Mouse (Mus musculus) heart, embryonic 11.5 days (tissue): ENCODE data around the gene Ddx23. TPM values are rescaled to one million over a fixed set of nuclear protein-coding genes. Genes with fewer than 3 reads are reported as not detected.

Experiments used
- ATAC-seq: fragments of 200-750 bp; cut with Nextera tagmentation; replicated peaks from 2 replicates; pipeline ENCODE4 v1.8.0; 2017; ENCODE audit warnings: moderate library complexity; ENCODE audit not compliant: insufficient number of reproducible peaks, low FRiP score, low TSS enrichment
- H3K27ac ChIP-seq: fragments of 300-500 bp; sonication (generic); 2 replicates; pipeline ENCODE4 v1.5.1; 2014; ENCODE audit warnings: mild to moderate bottlenecking, low read depth, low read length
- H3K27me3 ChIP-seq: fragments of 300-500 bp; sonication (generic); 2 replicates; pipeline ENCODE4 v1.6.1; 2014; ENCODE audit warnings: mild to moderate bottlenecking, low read length, mixed read lengths; ENCODE audit not compliant: control insufficient read depth, insufficient read depth
- H3K36me3 ChIP-seq: fragments of 300-500 bp; sonication (generic); 2 replicates; pipeline ENCODE4 v1.6.1; 2014; ENCODE audit warnings: mild to moderate bottlenecking, low read length, moderate library complexity, mixed read lengths; ENCODE audit not compliant: control insufficient read depth, insufficient read depth
- H3K4me1 ChIP-seq: fragments of 300-500 bp; sonication (generic); 2 replicates; pipeline ENCODE4 v1.6.1; 2014; ENCODE audit warnings: low read length; ENCODE audit not compliant: control insufficient read depth, insufficient read depth
- H3K4me2 ChIP-seq: fragments of 300-500 bp; sonication (generic); 2 replicates; pipeline ENCODE4 v1.6.1; 2014; ENCODE audit warnings: mild to moderate bottlenecking, moderate library complexity
- H3K4me3 ChIP-seq: fragments of 300-500 bp; sonication (generic); 2 replicates; pipeline ENCODE4 v1.5.1; 2014; ENCODE audit warnings: low read depth, low read length
- H3K9ac ChIP-seq: fragments of 300-500 bp; sonication (generic); 2 replicates; pipeline ENCODE4 v1.6.1; 2014; ENCODE audit warnings: mild to moderate bottlenecking, low read depth, low read length, moderate library complexity
- H3K9me3 ChIP-seq: fragments of 300-500 bp; sonication (generic); replicated peaks from 2 replicates; pipeline ENCODE4 v1.6.1; 2016; ENCODE audit warnings: low read length; ENCODE audit not compliant: control insufficient read depth
- WGBS: fragments of 180-500 bp; shearing (Covaris S2); extraction: QIAGEN DNeasy Blood & Tissue Kit; methylation state at CpG from one replicate; pipeline ENCODE4 v1.1.7; 2014; ENCODE audit not compliant: insufficient replicate concordance; 5-methylcytosine and 5-hydroxymethylcytosine counted together
- polyA plus RNA-seq: library from polyadenylated mRNA; unstranded; fragments of >200 nt; fragmentation: Nextera tagmentation; extraction: Ambion mirVana; gene quantifications from 2 replicates; pipeline ENCODE4 v1.2.1, GENCODE M21; 2014

Gene Ddx23
- polyA plus RNA-seq, 1 experiment from 2014 or later: 19.6 TPM

DNA sequence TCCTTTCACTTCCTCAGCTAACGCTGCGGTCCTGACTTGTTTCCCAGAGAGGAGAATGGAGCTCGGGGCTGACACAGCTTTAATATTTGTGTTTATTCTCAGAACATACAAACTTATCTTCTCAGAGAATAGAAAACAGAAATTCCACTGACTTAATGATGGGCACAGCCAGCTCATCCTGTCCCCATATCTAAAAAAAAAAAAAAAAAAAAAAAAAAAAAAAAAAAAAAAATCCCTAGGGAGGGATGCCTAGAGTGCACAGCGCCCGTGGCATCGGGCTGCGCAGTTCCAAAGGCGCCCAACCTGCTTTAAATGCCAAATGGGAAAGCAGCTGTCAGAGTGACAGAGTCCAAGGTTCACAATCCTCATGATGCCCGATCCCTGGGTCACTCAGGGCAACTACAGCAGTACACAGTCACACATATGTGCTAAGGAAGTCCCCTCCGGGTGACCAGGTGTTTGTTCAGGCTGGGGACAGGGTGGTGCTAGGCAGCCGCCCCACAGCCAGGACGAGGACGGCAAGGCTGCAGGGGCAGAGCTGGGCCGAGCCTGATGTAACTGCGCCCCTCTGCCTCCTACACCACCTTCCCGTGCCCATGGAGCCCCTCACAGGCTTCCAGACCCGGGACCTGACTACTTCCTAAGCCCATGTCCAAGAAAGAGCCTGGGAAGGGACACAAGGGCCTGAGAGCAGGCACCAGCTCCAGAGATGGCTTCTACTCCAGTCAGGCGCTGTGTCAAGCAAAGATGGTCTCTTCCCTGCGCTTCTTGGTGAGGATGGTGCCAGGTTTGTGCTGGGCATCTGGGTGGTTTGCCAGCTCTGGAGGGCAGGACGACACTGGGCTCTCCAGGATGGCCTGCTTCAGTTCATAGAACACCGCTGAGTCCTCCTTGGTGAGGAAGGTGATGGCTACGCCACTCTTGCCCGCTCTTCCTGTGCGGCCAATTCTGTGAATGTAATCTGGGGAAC, 17.4 kb downstream of the Ddx23 start:
- 93% methylated on average over 24 of the region's 24 CpGs for WGBS
- H3K27me3 ChIP-seq: no peaks in the 10 kb centered on the region
- no peak overlapping the region for H3K4me3 ChIP-seq
- no peaks in the 10 kb centered on the region for H3K4me1 ChIP-seq
- no peak overlapping the region for H3K4me2 ChIP-seq
- H3K27ac ChIP-seq: no peak overlapping the region
- no peak overlapping the region for H3K9ac ChIP-seq
- H3K9me3 ChIP-seq: no peaks in the 10 kb centered on the region
- no peak for ATAC-seq
- peaks cover 54% of the 10 kb centered on the region for H3K36me3 ChIP-seq

DNA sequence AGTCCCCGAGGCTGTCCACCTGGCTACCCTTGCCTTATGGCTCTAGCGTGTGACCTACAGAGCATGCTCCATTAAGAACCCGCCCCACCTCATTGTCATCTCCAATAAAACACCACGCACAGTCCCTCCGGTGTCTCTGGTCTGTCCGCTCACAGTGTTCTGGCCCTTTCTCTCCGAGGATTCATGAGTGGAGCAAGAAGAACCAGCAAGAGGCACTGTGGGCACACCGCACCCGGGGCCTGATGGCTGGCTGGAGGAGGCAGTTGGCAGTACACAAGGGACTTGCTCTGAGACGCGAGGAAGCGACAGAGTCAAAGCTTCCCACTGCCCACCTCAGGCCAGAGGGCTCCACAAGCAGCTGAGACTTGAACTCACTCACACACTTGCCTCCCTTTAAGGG, 18.3 kb downstream of the Ddx23 start:
- Histone ChIP-seq H3K4me2 (no peak overlapping the region), H3K27ac (no peak overlapping the region), H3K4me1 (no peaks in the 10 kb centered on the region), H3K9ac (no peak overlapping the region), H3K4me3 (no peak overlapping the region), H3K36me3 (peaks cover 46% of the 10 kb centered on the region), H3K9me3 (no peaks in the 10 kb centered on the region), H3K27me3 (peaks cover 3% of the 10 kb centered on the region; the same call in 1 of the 2 replicates)
- no peak for ATAC-seq
- WGBS: 87% methylated on average over 12 of the region's 12 CpGs

GRCm38 (mm10) chr15:98640157-98640556, 22.5 kb downstream of the Ddx23 start:
- 30% methylated on average over 8 of the region's 8 CpGs for WGBS
- H3K4me2 ChIP-seq: no peak overlapping the region
- no peak overlapping the region for H3K4me3 ChIP-seq
- peaks cover 14% of the 10 kb centered on the region for H3K36me3 ChIP-seq
- no peak for ATAC-seq
- H3K9me3 ChIP-seq: no peaks in the 10 kb centered on the region
- no peaks in the 10 kb centered on the region for H3K4me1 ChIP-seq
- no peak overlapping the region for H3K27ac ChIP-seq
- H3K27me3 ChIP-seq: peaks cover 19% of the 10 kb centered on the region
- no peak overlapping the region for H3K9ac ChIP-seq

DNA sequence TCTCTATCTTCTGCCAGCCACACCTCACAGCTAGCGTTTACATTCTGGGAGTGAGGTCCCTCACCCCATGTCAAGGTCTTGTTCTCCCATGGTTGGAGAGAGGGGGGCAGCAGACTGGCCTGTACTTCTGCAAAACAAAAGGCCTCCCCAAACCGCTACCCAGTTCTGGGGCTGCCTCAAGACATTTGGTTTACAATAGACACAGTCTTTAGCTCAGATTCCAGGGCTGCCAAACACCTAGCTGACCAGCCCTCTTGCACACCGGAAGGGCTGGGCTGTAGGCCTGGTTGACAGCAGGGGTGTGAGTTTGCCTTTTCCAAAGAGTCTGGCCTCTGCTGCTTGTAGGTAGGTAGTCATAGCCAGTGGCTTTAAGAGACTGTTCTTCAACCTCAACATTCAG, 25.5 kb downstream of the Ddx23 start:
- no peak overlapping the region for H3K27ac ChIP-seq
- peaks cover 12% of the 10 kb centered on the region for H3K4me1 ChIP-seq
- H3K4me2 ChIP-seq: no peak overlapping the region
- no peak for ATAC-seq
- 45% methylated on average over 3 of the region's 3 CpGs for WGBS
- H3K9me3 ChIP-seq: no peaks in the 10 kb centered on the region
- peaks cover 3% of the 10 kb centered on the region; the same call in 1 of the 2 replicates for H3K36me3 ChIP-seq
- H3K4me3 ChIP-seq: no peak overlapping the region
- no peak overlapping the region for H3K9ac ChIP-seq
- peaks cover 39% of the 10 kb centered on the region for H3K27me3 ChIP-seq

- H3K27me3 ChIP-seq: peaks cover 46% of the 10 kb centered on the region
- no peak overlapping the region for H3K9ac ChIP-seq
- 52% methylated on average over 5 of the region's 5 CpGs for WGBS
- H3K36me3 ChIP-seq: no peaks in the 10 kb centered on the region
- no peak for ATAC-seq
- H3K4me3 ChIP-seq: no peak overlapping the region
- no peaks in the 10 kb centered on the region for H3K9me3 ChIP-seq
- H3K4me1 ChIP-seq: peaks cover 17% of the 10 kb centered on the region
- H3K4me2 ChIP-seq: no peak overlapping the region
- no peak overlapping the region for H3K27ac ChIP-seq
Measured at GRCm38 (mm10) chr15:98636517-98636916, 26.2 kb downstream of the Ddx23 start.

DNA sequence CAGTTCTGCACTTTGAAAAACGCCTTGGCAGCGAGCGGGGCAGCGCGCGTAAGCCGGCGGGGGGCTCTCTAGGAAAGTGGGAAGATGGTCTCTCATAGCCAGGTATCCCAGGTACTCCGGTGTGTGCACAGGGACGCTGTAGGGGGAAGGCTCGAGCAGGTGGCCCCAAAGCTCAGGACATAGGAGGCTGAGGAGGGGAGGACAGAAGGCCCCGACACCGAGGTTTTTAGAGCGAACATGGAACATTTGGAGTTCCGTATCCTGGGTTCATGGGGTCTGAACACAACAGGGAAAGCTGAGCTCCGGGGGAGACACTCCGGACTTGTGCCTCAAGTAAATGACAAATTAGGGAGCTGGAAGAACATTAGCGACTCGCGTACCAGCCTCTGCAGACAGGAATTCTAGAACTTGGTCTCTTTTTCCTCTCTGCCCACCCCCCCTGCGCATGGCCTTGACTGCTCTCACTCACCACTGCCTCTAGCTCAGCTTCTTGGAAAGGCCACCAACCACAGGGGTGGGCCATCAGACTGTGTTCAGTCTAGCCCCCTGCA, 27.3 kb downstream of the Ddx23 start:
- Histone ChIP-seq H3K36me3 (no peaks in the 10 kb centered on the region), H3K27me3 (peaks cover 57% of the 10 kb centered on the region), H3K4me3 (peak overlapping the region; percentile 59), H3K4me2 (peak overlapping the region; percentile 88), H3K9me3 (no peaks in the 10 kb centered on the region), H3K27ac (no peak overlapping the region), H3K4me1 (peaks cover 25% of the 10 kb centered on the region), H3K9ac (peak overlapping the region; percentile 72)
- no peak for ATAC-seq
- WGBS: under 1% methylated on average over 21 of the region's 21 CpGs

DNA sequence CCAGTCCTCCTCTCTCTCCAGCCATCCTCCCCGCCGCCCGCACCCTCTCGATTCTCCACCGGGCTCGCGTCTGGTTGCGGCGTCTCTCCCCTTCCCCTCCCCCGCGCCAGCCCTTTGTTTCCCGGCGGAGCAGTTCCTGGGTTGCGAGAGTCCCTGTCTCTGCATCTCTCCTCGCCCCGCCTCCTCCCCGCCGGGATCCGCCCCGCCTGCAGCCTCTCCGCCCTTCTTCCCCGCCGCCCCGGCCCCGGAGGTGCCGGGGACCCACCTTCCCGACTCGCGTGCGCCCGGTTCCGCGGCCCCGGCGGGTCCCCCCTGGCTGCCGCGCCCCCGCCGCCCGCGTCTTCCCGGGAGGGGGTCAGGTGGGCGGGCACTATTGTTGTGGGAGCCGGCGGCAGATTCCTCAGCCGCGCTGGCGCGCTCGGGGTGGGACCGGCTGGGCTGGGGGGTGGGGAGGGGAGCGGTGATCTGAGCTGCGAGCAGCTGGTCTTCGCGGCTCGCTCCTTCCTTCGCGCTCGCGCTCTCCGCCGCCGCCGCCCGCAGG, 28.1 kb downstream of the Ddx23 start:
- H3K27ac ChIP-seq: no peak overlapping the region
- H3K36me3 ChIP-seq: no peaks in the 10 kb centered on the region
- H3K27me3 ChIP-seq: peaks cover 63% of the 10 kb centered on the region
- 1% methylated on average over 48 of the region's 65 CpGs for WGBS
- H3K4me1 ChIP-seq: peaks cover 29% of the 10 kb centered on the region
- peak; percentile 47 for ATAC-seq
- H3K4me3 ChIP-seq: peak overlapping the region; percentile 59
- H3K9me3 ChIP-seq: no peaks in the 10 kb centered on the region
- H3K4me2 ChIP-seq: peak overlapping the region; percentile 88
- H3K9ac ChIP-seq: peak overlapping the region; percentile 72

- Histone ChIP-seq H3K36me3 (no peaks in the 10 kb centered on the region), H3K9me3 (no peaks in the 10 kb centered on the region), H3K4me2 (peak overlapping the region; percentile 88), H3K9ac (peak overlapping the region; percentile 72), H3K27me3 (peaks cover 62% of the 10 kb centered on the region), H3K4me1 (peaks cover 34% of the 10 kb centered on the region), H3K4me3 (peak overlapping the region; percentile 59), H3K27ac (no peak overlapping the region)
- under 1% methylated on average over 25 of the region's 25 CpGs for WGBS
- no peak for ATAC-seq
Measured at GRCm38 (mm10) chr15:98633822-98634470, 28.7 kb downstream of the Ddx23 start.
